Mouse (Mus musculus) layer of hippocampus, postnatal 14 days (tissue): Measurements from ENCODE around the gene AI837181. TPM values are rescaled to one million over a fixed set of nuclear protein-coding genes. Genes with fewer than 3 reads are reported as not detected.
"Not testable (repeated sequence)": the region's sequence is repeated elsewhere in the genome, so short reads cannot be mapped to it uniquely, and the experiment has no call there.

Experiments used
- DNase-seq, 2 experiments: peaks; one replicate each; pipeline ENCODE4 v3.0.0; 2021 to 2022; ENCODE audit warnings: low spot score in 2 of 2, mixed read lengths in 1 of 2
- long read RNA-seq, 2 experiments: library from polyadenylated mRNA; stranded (forward); transcript quantifications; one replicate each; pipeline ENCODE4 v2.0.0; 2021
- total RNA-seq, 2 experiments: library from RNA; stranded (reverse); gene quantifications; 2 replicates each; pipeline ENCODE4 v1.2.3; 2021

AI837181 gene
- 10 to 100 TPM; 63.0 to 63.6 TPM for total RNA-seq
- long read RNA-seq, experiment 1, transcript AI837181-201 (2 exons, 1,529 nt), result minor isoform, 5 of 66 reads
- long read RNA-seq, experiment 1, transcript AI837181-202 (2 exons, 1,528 nt), result major isoform, 35 of 66 reads
- long read RNA-seq, experiment 1, partial matches to known transcripts, result 0 of 66 reads
- long read RNA-seq, experiment 1, other reads (novel, unspliced or antisense), result 26 of 66 reads
- long read RNA-seq, experiment 2, transcript AI837181-202 (2 exons, 1,528 nt), result major isoform, 48 of 99 reads
- long read RNA-seq, experiment 2, transcript AI837181-201 (2 exons, 1,529 nt), result minor isoform, 8 of 99 reads
- long read RNA-seq, experiment 2, partial matches to known transcripts, result 0 of 99 reads
- long read RNA-seq, experiment 2, other reads (novel, unspliced or antisense), result 43 of 99 reads

- peak; percentile 92 to 95 for DNase-seq
These were observed at the start of gene AI837181, which contains the start of gene Drap1 for GRCm38 (mm10) chr19:5424782-5425741. Gene AI837181, plus strand, starts transcription at chr19:5425144. Gene Drap1, minus strand, starts transcription at chr19:5424979.

GRCm38 (mm10) chr19:5377446-5377845 is 47.5 kb upstream of the AI837181 start:
- peak in 1 of 2 experiments; percentile 86 for DNase-seq

- DNase-seq, result no peak
These were observed 41.6 kb upstream of the AI837181 start for GRCm38 (mm10) chr19:5383326-5383725.

GRCm38 (mm10) chr19:5384715-5385114 is 40.2 kb upstream of the AI837181 start:
- DNase-seq, result no peak

- DNase-seq, result peak in 1 of 2 experiments; percentile 34
These were observed 36.9 kb upstream of the AI837181 start for GRCm38 (mm10) chr19:5388011-5388441.

- DNase-seq, result peak; percentile 91 to 97
These were observed 36.2 kb upstream of the AI837181 start, which contains the start of gene Sart1 for GRCm38 (mm10) chr19:5388588-5389242. Gene Sart1, minus strand, starts transcription at chr19:5388703.

- no peak for DNase-seq
These were observed 35.3 kb upstream of the AI837181 start for GRCm38 (mm10) chr19:5389647-5390046.

- no peak for DNase-seq
These were observed 34.5 kb upstream of the AI837181 start for GRCm38 (mm10) chr19:5390416-5390815.

- no peak for DNase-seq
These were observed 32.1 kb upstream of the AI837181 start for GRCm38 (mm10) chr19:5392892-5393291.

- no peak for DNase-seq
These were observed 30.8 kb upstream of the AI837181 start for GRCm38 (mm10) chr19:5394168-5394567.

GRCm38 (mm10) chr19:5395371-5395770 is 29.6 kb upstream of the AI837181 start:
- DNase-seq, result no peak

- not testable (repeated sequence) for DNase-seq
These were observed 23.9 kb upstream of the AI837181 start for GRCm38 (mm10) chr19:5401073-5401472.

GRCm38 (mm10) chr19:5402293-5402692 is 22.7 kb upstream of the AI837181 start, which contains the start of gene Tsga10ip:
Gene Tsga10ip, minus strand, starts transcription at chr19:5402526.
- no peak for DNase-seq

- no peak for DNase-seq
These were observed 19.0 kb upstream of the AI837181 start for GRCm38 (mm10) chr19:5405924-5406323.

- peak in 1 of 2 experiments; percentile 13 for DNase-seq
These were observed 18.3 kb upstream of the AI837181 start for GRCm38 (mm10) chr19:5406531-5407126.

GRCm38 (mm10) chr19:5407133-5407532 is 17.8 kb upstream of the AI837181 start:
- DNase-seq, result peak; percentile 34 to 63

GRCm38 (mm10) chr19:5408057-5409001 is 16.6 kb upstream of the AI837181 start:
- no peak for DNase-seq

- DNase-seq, result no peak
These were observed 15.9 kb upstream of the AI837181 start for GRCm38 (mm10) chr19:5409068-5409467.

GRCm38 (mm10) chr19:5410641-5411040 is 14.3 kb upstream of the AI837181 start:
- DNase-seq, result no peak
